Mouse (Mus musculus) cerebellum, adult 9-11 months (tissue): ENCODE measurements around the gene Cdyl2.
A peak's percentile ranks its signal among the peaks of the same experiment; 100 is the strongest.

Experiments used
- DNase-seq: peaks from one replicate; pipeline ENCODE4 v3.0.0; 2022

The Cdyl2 gene

DNA sequence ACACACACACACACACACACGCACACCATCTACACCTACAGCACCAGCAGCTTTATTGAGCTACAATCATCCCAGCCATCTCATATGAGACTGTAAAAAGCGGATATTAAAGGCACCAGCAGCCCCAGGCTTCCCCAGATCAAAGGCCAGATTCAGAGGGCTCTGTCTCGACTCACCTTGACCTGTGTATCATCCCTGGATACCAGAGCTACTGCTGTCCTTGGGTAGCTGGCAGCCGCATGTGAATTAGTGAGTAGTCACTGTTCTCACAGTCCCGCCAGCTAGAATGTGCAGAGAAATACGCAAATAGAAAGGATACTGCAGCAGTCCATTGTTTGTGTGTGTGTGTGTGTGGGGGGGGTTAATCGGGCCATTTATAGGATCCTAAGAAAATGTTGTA is 204.1 kb downstream of the Cdyl2 start:
- DNase-seq, result no peak

DNA sequence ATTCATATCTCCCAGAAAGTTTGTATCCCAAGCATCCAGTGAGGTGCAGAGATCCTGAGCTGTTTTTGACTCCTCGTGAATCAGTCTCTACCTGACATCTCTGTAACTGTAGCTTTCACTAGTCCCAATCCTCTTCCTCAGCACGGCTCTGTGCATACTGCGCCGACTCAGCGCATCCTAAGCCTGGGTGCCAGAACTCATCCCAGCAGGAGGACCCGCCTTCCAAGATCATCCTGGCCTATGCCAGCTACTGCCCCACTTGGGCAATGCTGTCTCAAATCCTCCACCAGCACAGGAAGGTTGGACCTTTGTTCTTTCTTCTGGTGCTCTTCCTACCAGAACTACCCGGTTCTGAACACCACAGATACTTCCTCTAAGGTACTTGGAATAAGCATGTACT is 207.9 kb downstream of the Cdyl2 start:
- DNase-seq, result peak; percentile 81
